Mouse (Mus musculus) heart, embryonic 14.5 days (tissue): ENCODE results near the gene Tcf7l1. TPM values are rescaled to one million over a fixed set of nuclear protein-coding genes. Genes with fewer than 3 reads are reported as not detected.

Experiments
- ATAC-seq: fragments of 200-750 bp; cut with Nextera tagmentation; 2 replicates; pipeline ENCODE4 v1.8.0; 2017; ENCODE audit warnings: low read depth, moderate TSS enrichment; ENCODE audit not compliant: insufficient number of reproducible peaks, insufficient read depth, low FRiP score
- H3K27ac ChIP-seq, 2 experiments: fragments of 200-500 bp in 1 of 2; fragments of 300-500 bp in 1 of 2; sonication (generic) in 1 of 2; replicated peaks in 1 of 2; 2 replicates each; pipeline ENCODE4 v1.5.1; 2012 to 2014; ENCODE audit warnings: low read depth in 2 of 2, low read length in 2 of 2, control low read depth in 1 of 2, mild to moderate bottlenecking in 1 of 2, mixed read lengths in 1 of 2; ENCODE audit not compliant: control insufficient read depth in 1 of 2, insufficient read depth in 1 of 2
- H3K27me3 ChIP-seq: fragments of 300-500 bp; sonication (generic); 2 replicates; pipeline ENCODE4 v1.6.1; 2014; ENCODE audit warnings: mild to moderate bottlenecking, low read length, control low read depth; ENCODE audit not compliant: control insufficient read depth, insufficient read depth
- H3K36me3 ChIP-seq: fragments of 300-500 bp; sonication (generic); 2 replicates; pipeline ENCODE4 v1.6.1; 2014; ENCODE audit warnings: mild to moderate bottlenecking, control low read depth, low read length, mixed read lengths; ENCODE audit not compliant: control insufficient read depth, insufficient read depth
- H3K4me1 ChIP-seq, 2 experiments: fragments of 200-500 bp in 1 of 2; fragments of 300-500 bp in 1 of 2; sonication (generic) in 1 of 2; 2 replicates each; pipeline ENCODE4 v1.6.1; 2012 to 2014; ENCODE audit warnings: low read length in 2 of 2, control low read depth in 1 of 2, mixed read lengths in 1 of 2; ENCODE audit not compliant: control insufficient read depth in 2 of 2, insufficient read depth in 2 of 2
- H3K4me2 ChIP-seq: fragments of 300-500 bp; sonication (generic); 2 replicates; pipeline ENCODE4 v1.6.1; 2014; ENCODE audit warnings: mild to moderate bottlenecking, low read length
- H3K4me3 ChIP-seq, 2 experiments: fragments of 200-500 bp in 1 of 2; fragments of 300-500 bp in 1 of 2; sonication (generic) in 1 of 2; 2 replicates each; pipeline ENCODE4 v1.5.1; 2012 to 2014; ENCODE audit warnings: low read length in 2 of 2, mild to moderate bottlenecking in 2 of 2, control low read depth in 1 of 2, low read depth in 1 of 2, moderate library complexity in 1 of 2; ENCODE audit not compliant: control insufficient read depth in 1 of 2, insufficient read depth in 1 of 2
- H3K9ac ChIP-seq: fragments of 300-500 bp; sonication (generic); 2 replicates; pipeline ENCODE4 v1.6.1; 2014; ENCODE audit warnings: mild to moderate bottlenecking, low read length
- H3K9me3 ChIP-seq: fragments of 300-500 bp; sonication (generic); 2 replicates; pipeline ENCODE4 v1.6.1; 2016; ENCODE audit warnings: low read length, control low read depth; ENCODE audit not compliant: control insufficient read depth
- WGBS: fragments of 180-500 bp; shearing (Covaris S2); extraction: QIAGEN DNeasy Blood & Tissue Kit; methylation state at CpG from one replicate; pipeline ENCODE4 v1.1.7; 2014; 5-methylcytosine and 5-hydroxymethylcytosine counted together
- polyA plus RNA-seq: library from polyadenylated mRNA; unstranded; fragments of >200 nt; fragmentation: Nextera tagmentation; extraction: Ambion mirVana; gene quantifications from 2 replicates; pipeline ENCODE4 v1.2.1, GENCODE M21; 2014

The Tcf7l1 gene
- polyA plus RNA-seq, 1 experiment from 2014 or later, result 17.4 TPM

GRCm38 (mm10) chr6:72653419-72653818 is 135.6 kb downstream of the Tcf7l1 start:
- Histone ChIP-seq H3K27me3 (no peaks in the 10 kb centered on the region), H3K9ac (no peak overlapping the region), H3K9me3 (no peaks in the 10 kb centered on the region), H3K4me2 (no peak overlapping the region), H3K36me3 (0 out of 2 replicates have a peak, but pooled peaks cover 3% of the 10 kb centered on the region), H3K4me1 (peaks cover 10 to 16% of the 10 kb centered on the region in 2 experiments), H3K4me3 (no peak overlapping the region), H3K27ac (no peak overlapping the region)
- ATAC-seq, result no peak
- 71% methylated on average over 7 of the region's 7 CpGs for WGBS

- Histone ChIP-seq H3K27me3 (no peaks in the 10 kb centered on the region), H3K9ac (no peak overlapping the region), H3K4me2 (no peak overlapping the region), H3K36me3 (peaks cover 8% of the 10 kb centered on the region; the same call in 1 of the 2 replicates), H3K4me3 (no peak overlapping the region), H3K27ac (no peak overlapping the region), H3K9me3 (no peaks in the 10 kb centered on the region), H3K4me1 (peaks cover 5 to 15% of the 10 kb centered on the region in 2 experiments; a peak in 3 of 4 replicates)
- ATAC-seq, result no peak
- WGBS, result 82% methylated on average over 10 of the region's 10 CpGs
These were observed 138.7 kb downstream of the Tcf7l1 start for GRCm38 (mm10) chr6:72650338-72650851.

DNA sequence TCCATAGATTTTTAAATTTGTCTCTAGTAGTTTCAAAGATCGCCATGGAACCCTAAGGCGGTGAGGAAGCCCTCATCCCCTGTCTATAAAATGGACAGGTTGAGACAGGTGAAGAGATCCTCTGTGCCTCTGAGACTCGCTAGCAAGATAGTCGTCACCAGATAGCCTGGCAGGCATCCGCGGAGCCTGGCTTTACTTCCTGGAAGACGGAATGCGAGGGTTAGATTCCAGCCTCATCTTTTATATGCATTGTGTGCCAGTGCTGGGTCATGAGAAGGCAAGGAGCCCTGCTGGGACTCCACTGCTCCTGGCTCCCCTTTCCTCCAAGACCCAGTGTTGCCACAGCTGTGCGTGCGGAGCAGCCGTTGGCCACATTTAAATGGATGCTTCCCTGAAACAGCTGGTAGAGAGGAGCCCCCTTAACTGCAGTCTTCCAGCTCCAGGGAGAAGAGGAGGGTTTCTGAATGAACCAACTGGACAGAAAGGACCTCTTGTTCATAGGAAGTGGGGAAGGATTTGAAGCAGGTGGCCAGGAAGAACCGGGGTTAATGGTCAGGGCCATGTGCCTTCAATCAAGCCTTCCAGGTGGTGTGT is 141.0 kb downstream of the Tcf7l1 start:
- peaks cover 3 to 7% of the 10 kb centered on the region in 2 experiments; a peak in 3 of 4 replicates for H3K4me1 ChIP-seq
- H3K9me3 ChIP-seq, result no peaks in the 10 kb centered on the region
- ATAC-seq, result no peak
- peak overlapping the region in 1 of 2 experiments; percentile 31; a peak in 1 of 4 replicates for H3K27ac ChIP-seq
- H3K36me3 ChIP-seq, result peaks cover 8% of the 10 kb centered on the region; the same call in 1 of the 2 replicates
- peak overlapping the region; percentile 35 for H3K4me2 ChIP-seq
- H3K9ac ChIP-seq, result no peak overlapping the region
- 66% methylated on average over 12 of the region's 12 CpGs for WGBS
- H3K4me3 ChIP-seq, result no peak overlapping the region
- H3K27me3 ChIP-seq, result no peaks in the 10 kb centered on the region

DNA sequence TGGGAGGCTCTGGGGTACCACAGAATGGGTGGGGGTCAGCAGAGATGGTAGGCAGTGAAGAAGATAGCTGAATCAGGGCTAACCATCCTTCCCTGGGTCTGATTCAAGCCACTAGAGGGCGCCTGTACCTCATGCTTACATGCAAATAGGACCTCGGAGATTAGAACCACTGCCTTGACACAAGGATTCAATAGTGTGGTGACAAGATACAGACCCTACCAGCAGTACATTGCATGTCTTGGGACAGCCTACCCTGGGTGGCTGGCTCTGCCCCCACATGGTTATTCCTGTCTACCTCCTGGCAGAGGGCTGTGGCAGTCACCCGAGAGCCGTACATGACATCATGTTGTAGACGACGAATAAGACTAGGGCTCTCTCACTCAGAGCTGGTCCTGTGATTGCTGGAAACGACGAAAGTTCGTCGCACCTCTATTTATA is 141.7 kb downstream of the Tcf7l1 start:
- Histone ChIP-seq H3K27ac (peak overlapping the region in 1 of 2 experiments; percentile 31; a peak in 1 of 4 replicates), H3K9ac (no peak overlapping the region), H3K9me3 (no peaks in the 10 kb centered on the region), H3K27me3 (no peaks in the 10 kb centered on the region), H3K4me1 (peaks cover 3 to 7% of the 10 kb centered on the region in 2 experiments; a peak in 3 of 4 replicates), H3K36me3 (peaks cover 8% of the 10 kb centered on the region; the same call in 1 of the 2 replicates), H3K4me3 (no peak overlapping the region), H3K4me2 (peak overlapping the region; percentile 35)
- ATAC-seq, result peak; percentile 76
- 22% methylated on average over 10 of the region's 10 CpGs for WGBS

- Histone ChIP-seq H3K4me2 (no peak overlapping the region), H3K4me3 (no peak overlapping the region), H3K4me1 (peaks cover 3 to 7% of the 10 kb centered on the region in 2 experiments; a peak in 3 of 4 replicates), H3K36me3 (peaks cover 8% of the 10 kb centered on the region; the same call in 1 of the 2 replicates), H3K27ac (no peak overlapping the region), H3K9me3 (no peaks in the 10 kb centered on the region), H3K9ac (no peak overlapping the region), H3K27me3 (no peaks in the 10 kb centered on the region)
- 87% methylated on average over 7 of the region's 7 CpGs for WGBS
- ATAC-seq, result no peak
These were observed 143.7 kb downstream of the Tcf7l1 start for GRCm38 (mm10) chr6:72645364-72645763.

- Histone ChIP-seq H3K27ac (no peak overlapping the region), H3K4me2 (no peak overlapping the region), H3K9me3 (no peaks in the 10 kb centered on the region), H3K9ac (no peak overlapping the region), H3K4me3 (no peak overlapping the region), H3K36me3 (peaks cover 8% of the 10 kb centered on the region; the same call in 1 of the 2 replicates), H3K27me3 (no peaks in the 10 kb centered on the region), H3K4me1 (peaks cover 3 to 7% of the 10 kb centered on the region in 2 experiments; a peak in 3 of 4 replicates)
- no peak for ATAC-seq
- WGBS, result 66% methylated on average over 4 of the region's 4 CpGs
These were observed 144.5 kb downstream of the Tcf7l1 start for GRCm38 (mm10) chr6:72644576-72644975.

DNA sequence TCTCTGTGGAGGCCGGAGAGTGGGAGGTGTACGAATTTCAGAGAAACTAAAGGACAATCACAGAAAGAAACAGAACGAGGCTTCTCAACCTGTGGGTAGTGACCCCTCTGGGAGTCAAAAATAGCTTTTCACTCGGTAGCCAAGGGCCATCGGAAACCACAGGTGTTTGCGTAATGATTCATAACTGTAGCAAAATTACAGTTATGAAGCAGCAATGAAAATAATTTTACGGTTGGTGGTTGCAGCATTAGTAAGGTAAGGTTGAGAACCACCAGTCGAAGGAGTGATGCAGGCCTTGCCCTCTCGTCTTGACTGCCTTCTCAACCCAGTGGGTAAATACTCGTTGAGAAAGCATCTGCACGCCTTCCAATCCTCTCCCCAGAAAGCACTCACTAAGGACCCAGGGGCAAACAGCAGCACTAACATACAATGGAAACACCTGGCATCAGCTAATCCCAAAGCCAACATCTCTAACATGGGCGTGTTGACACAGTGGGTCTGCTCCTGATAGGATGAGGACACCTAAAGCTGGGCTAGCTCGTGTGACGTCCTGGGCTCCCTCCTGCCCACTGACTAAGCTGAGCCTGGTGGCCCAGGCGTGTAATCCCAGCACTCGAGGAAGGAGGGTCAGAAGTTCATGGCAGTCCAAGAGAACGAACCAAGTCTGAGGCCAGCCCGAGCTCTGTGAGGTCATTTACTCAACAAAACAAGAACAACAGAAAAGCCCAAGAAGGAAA is 147.7 kb downstream of the Tcf7l1 start:
- Histone ChIP-seq H3K36me3 (no peaks in the 10 kb centered on the region), H3K27ac (no peak overlapping the region), H3K4me1 (peaks cover 0 to under 1% of the 10 kb centered on the region in 2 experiments; a peak in 1 of 4 replicates), H3K4me2 (no peak overlapping the region), H3K4me3 (no peak overlapping the region), H3K27me3 (no peaks in the 10 kb centered on the region), H3K9ac (no peak overlapping the region), H3K9me3 (no peaks in the 10 kb centered on the region)
- ATAC-seq, result no peak
- WGBS, result 76% methylated on average over 18 of the region's 18 CpGs
